Mouse (Mus musculus) adrenal gland (tissue): ENCODE data around the gene Ugt1a6b.

Experiments used
- intact Hi-C: fragments of 180-260 bp; cut with DNase I; formaldehyde crosslinking; loops from one replicate; pipeline ENCODE4 v1.15.1; 2025

Ugt1a6b gene

DNA sequence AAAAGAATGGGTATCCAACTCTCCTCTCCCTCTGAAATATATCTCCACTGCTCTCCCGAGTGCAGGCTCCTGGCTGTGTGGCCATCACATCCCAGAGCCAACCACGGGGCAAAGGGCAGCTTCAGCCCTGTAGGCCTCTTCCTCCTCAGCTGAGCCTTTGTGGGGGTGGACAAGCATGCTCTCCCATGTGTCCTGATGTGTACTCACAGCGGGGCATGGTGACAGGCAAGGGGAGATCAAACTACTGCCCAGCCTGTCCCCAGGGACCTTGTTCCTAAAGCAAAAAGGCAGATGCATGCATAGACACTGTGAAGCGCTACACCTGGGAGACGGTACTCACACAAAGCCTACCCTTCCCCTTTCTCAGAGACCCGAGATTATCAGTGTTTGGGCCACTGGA lies 157.1 kb downstream of the Ugt1a6b start:
- intact Hi-C loops = no loop called here

DNA sequence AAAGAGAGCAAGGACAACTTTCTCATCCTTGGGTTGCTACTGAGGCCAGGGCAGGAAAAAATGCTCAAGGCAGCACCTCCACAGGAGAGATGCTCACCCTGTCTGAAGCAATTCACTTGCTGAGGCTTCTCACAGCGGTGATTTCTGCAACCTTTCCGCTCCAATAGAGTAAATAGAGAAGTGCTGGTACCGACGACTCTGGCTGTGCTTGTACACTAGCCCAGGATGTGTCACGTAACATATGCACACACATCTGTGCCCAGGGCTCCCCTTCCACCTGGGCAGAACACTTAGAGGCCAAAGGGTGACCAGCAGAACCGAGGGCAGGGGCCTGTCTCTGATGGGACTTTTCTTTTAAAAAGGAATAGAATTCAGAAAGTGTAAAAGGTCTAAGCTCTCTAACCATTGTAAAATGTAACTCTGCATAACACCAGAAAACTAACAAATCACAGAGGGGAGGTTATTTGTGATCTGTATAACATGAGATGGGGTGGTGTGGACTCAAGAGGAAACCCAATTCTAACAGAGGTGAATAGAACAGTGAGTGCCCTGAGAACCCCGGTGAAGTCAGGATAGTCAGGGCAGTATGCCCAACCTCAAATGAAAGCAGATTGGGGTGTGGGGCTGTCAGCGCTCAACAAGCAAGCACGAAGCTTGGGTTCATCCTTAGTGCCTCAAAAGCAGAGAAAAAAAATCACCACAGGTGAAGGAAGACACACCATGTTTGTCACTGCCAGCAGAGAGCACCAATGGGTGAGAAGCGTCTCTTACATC lies 157.7 kb downstream of the Ugt1a6b start:
- intact Hi-C loops = no loop called here

DNA sequence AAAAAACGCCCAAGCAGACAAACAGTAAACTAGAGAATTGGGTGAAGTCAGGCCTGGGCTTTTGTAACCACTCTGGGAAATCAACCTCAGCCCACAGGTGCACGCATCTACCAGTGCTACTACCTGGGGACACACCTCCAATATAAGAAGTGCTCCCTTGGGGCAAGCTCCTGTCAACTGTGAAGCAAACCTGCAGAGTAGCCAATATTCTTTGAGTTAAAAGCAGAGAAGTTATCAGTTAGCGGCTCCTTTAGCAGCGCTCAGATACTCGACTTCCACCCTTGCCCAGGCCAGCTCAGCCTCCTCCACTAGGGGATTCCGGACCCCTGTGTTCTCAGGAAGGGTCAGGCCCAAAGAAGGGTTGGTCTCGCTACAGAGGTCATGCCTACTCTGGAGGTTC lies 158.7 kb downstream of the Ugt1a6b start:
- intact Hi-C loops = no loop called here

DNA sequence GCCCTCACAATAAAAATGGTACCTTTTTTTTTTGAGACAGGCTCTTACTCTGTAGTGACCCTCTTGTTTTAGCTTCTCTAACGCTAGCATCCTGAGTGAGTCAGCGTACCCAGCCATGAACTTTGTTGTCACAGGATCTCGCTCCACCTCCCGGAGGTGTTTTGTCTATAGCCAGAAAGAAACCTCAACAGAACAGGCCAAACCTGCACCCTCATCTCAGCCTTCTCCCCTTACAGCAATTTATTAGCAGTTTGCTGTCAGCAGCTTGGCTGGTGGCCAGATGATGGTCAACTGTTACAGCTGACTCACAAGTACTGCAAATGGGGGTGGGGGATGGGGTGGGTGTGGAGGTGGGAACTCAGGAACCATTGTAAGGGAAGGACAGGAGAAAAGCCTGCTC lies 159.2 kb downstream of the Ugt1a6b start:
- intact Hi-C loops = no loop called here

DNA sequence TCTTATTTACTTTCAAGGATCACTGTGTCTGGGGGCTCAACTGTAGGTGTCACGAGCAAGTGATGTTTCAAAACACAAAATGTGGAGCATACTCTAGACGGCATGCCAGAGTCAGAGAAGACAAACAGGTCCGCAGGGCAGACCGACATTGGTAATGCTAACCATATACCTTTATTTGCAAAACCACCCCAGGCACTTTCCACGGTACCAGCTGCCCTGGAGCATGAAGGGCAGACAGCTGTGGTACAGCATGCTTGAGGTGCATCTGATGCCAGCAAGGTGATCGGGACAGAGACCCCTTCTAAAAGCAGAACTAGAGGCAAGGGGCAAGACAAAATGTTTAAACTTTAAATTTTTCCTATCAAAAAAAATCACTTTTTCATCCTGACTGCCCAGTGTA lies 159.9 kb downstream of the Ugt1a6b start:
- intact Hi-C loops = no loop called here

DNA sequence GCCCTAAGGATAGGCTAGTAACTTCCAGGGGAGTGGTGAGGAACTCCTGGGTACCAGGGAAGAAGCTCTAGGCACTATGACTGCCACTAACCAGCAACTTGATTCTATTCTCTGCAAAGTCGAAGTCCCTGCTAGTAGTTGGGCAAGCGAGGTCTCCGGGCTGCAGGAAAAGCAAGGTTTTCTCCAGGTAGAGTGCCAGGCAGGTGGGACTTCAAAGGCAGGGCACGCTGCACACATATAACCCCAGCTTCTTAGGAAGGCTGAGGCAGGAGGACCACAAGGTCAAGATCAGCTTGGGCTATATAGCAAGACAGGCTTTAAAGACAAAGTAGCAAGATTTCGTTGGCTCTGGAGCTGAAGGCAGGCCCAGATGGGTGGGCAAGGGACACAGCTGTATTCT lies 160.7 kb downstream of the Ugt1a6b start:
- intact Hi-C loops = no loop called here

DNA sequence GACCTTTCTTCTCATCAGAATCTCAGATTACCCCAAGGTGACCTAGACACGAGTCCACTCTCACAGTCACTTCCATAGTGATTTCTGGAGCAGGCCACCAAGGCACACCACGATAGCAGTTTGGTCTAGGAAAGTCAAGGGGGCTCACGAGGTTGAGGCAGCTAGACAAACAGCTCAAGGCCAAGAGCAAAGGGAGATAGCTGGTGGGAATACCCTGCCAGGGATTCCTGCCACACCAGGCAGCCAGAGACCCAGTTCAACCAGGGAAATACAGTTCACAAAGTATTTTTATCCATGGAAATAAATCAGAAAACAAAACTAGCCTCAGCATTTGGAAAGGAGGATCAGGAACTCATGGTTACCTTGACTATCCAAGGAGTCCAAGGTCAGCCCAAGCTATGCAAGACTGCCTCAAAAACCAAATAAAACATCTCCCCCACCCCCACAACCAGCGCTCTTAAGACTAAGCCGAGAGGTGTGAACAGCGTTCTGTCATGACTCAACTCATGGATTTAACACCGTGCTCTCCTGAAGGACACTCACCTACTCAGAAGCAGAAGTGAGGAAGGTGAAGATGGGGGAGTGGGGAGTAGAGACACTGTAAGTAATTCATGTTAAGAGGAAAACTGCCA lies 161.3 kb downstream of the Ugt1a6b start:
- intact Hi-C loops = no loop called here

DNA sequence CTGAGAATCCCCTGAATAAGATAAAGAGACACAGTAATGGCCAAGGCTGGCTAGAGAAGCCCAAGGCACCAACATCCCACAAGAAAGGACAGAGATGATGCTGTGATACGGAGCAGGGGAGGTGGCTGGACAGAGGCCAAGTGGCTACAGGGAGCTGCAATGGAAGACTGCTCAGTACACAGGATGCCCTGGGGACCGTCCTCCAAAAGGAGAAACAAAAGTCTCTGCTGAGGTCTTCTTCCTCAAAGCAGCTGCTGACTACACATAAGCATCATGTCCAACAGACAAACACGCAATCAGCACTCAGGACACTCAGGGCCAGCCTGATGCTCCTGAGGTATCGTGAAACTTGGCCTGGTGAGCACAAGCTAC lies 161.8 kb downstream of the Ugt1a6b start:
- intact Hi-C loops = no loop called here

DNA sequence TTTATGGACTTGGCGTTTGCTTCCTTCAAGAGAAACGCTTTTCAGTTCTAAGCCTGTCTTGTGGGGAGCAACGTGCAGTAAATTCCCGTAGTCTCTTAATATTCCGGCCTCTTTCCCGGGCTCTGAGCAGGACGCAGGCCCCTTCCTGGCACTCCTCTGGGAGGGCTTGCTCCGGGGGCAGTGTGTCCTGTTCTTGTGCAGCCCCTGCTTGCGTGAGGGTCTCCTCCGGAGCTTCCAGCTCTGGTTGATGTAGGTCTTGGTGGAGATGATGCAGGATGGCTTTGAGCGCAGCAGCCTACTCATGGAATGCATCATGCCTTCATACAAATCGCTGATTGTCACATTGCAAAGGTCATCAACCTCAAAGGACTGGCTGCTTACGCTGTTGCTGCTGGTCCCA lies 163.1 kb downstream of the Ugt1a6b start:
- intact Hi-C loops = no loop called here

DNA sequence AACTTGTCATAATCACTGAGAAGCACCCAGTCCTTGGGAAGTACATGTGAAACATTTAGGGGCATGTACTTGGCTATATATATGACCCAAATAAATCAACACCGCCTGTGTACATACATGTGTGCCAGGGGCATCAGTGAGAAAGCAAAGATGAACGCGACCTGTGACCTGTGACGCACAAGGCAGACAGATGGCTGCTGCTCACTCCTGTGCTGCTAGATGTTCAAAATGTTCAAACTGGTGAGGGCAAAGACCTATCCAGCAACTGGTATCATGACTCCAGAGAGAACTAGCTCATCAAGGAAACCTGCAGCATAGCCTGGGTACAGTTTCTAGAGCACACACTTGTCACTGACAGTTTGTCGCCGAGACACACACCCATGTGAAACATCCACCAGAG lies 164.4 kb downstream of the Ugt1a6b start:
- intact Hi-C loops = no loop called here

DNA sequence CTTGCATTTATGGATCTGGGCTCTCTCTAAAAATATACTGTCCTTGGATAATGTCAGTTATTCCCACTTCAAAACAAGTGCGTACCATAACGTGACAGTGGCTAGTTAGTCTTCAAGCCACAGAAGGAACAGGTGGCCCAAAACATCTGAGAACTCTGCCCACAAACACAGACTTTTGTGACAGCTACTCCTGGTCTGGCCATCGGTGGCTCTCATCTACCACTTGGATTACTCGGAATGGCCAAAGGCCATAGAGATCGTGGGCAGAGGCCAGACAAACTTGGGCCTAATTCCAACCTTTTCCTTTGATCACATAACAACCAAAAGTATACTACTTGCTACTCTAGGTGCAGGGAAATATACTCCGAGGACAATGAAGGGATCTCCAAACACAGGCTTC lies 165.0 kb downstream of the Ugt1a6b start:
- intact Hi-C loops = no loop called here
